Mouse (Mus musculus) urinary bladder, postnatal 4 days (tissue): ENCODE data around the gene Med23.

Source experiments
- DNase-seq, 2 experiments: peaks; one replicate each; pipeline ENCODE4 v3.0.0; 2021 to 2022; ENCODE audit warnings: low spot score in 2 of 2

Med23 gene

DNA sequence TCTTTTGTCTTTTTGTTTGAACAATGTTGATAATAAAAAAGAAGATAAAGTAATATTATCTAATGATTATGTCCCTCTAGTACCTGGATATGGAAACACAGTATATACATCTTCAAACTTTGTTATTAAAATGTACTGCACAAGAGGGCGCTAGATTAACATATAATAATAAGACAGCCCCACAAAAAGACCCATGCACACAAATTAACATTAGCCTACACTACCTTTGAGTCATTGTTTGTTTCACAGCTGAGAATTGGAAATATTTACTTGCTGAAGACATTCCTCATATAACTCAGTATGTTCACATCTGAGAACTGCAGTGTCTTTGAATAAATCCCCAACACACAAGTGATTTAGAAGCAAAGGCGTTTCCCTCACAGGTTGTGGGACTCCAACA lies 91.3 kb downstream of the Med23 start:
- no peak for DNase-seq

GRCm38 (mm10) chr10:24961889-24962288 lies 92.1 kb downstream of the Med23 start:
- no peak for DNase-seq
